Mouse (Mus musculus) left cerebral cortex, postnatal 14 days (tissue): ENCODE results near the gene Pdxp. TPM values are rescaled to one million over a fixed set of nuclear protein-coding genes. Genes with fewer than 3 reads are reported as not detected.

Experiments used
- DNase-seq, 2 experiments: peaks; one replicate each; pipeline ENCODE4 v3.0.0; 2021 to 2022; ENCODE audit warnings: low spot score in 2 of 2, mixed read lengths in 1 of 2
- intact Hi-C: fragments of 180-260 bp; cut with DNase I; formaldehyde crosslinking; loops from one replicate; pipeline ENCODE4 v1.15.1; 2025
- microRNA-seq, 2 experiments: library from miRNA; unstranded; fragments of <30 nt; microRNA quantifications; one replicate each; pipeline ENCODE4 v1.2.0; 2022
- total RNA-seq, 2 experiments: library from RNA; stranded (reverse); gene quantifications; 2 replicates each; pipeline ENCODE4 v1.2.3; 2021

Pdxp gene
- total RNA-seq, 2 experiments from 2014 or later = 167 to 179 TPM

DNA sequence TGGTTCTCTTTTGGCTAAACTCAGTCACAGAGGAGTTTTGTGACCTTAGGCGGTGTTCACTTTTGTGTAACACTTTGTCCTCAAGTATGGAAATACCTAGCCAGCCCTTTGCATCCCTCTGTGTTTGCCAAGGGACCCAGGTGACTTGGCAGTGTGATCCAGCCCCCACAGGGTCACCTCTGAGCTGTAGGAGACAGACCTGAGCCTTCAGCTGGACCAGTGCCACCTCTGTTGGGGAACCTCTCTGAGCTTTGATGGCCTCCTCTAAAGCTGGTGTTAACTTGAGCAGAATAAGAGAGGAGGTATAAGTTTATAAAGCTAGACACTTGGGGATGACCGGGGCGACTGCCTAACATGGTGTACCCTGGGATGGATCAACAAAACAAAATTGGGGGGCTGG, 35.2 kb downstream of the Pdxp start:
- intact Hi-C loops = no loop called here
- no peak for DNase-seq

- intact Hi-C loops = no loop called here
- DNase-seq = no peak
Measured at GRCm38 (mm10) chr15:78955663-78956062, 41.9 kb downstream of the Pdxp start.

- intact Hi-C loops = no loop called here
- DNase-seq = no peak
Measured at GRCm38 (mm10) chr15:78956351-78956750, 42.6 kb downstream of the Pdxp start.

DNA sequence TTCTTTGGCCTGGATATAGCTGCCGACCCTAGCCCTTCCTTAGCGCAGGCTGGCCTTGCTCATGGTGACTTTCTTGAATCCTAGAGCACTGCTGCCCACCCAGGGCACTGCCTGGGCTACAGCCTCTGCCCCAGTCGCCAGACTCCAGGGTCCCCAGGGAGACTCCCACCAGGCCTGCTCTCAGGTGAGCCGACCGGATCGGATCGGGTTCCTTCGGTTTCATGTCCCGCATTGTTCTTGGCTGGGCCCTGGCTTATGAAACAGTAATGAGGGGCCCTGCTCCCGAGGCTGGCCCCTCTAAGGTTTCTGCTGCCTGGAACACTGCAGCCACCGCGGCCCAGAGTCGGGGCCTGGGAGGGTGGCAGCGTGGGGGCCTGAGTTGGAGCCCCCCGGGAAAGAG, 43.3 kb downstream of the Pdxp start:
- DNase-seq = no peak
- intact Hi-C loops = no loop called here

DNA sequence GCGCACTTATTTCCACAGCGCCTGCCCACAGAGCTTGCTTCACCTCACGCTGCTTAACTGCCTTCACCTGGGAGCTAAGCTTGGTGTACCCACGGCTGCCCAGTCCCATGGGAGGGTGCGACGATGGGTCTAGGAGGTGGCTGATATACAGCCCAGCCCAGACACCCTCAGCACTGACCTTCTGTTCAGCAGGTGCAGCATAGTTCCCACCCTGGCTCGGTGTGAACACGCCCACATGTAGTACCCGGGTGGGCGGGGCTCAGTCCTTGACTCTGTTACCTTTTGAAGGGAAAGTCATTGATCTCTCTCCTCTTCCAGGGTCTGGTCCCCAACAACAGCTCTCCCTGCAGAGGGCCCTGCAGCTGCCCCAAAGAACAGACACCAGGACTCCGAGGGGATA, 45.8 kb downstream of the Pdxp start:
- intact Hi-C loops = no loop called here
- DNase-seq = no peak

DNA sequence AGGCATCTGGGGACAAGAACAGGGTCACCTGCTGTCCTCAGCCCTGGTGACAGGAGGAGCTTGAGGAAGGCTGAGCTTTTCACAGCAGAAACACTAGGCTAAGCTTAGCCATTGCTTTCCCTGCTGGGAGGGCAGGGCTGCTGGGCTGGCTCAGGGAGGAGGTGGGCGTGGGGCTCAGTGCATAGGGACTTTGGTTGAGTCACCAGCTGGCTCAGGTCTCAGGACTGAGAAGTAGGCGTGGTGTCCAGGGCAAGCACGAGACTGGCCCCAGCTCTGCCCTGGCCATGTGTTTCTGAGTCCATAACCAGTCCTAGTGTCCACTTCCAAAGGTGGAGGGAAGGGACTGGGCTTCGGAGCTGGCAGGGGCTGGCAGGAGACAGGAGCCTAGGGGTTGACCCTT, 46.4 kb downstream of the Pdxp start:
- no peak for DNase-seq
- intact Hi-C loops = no loop called here

- intact Hi-C loops = no loop called here
- peak; percentile 51 to 81 for DNase-seq
Measured at GRCm38 (mm10) chr15:78962885-78963284, 49.2 kb downstream of the Pdxp start.

Small RNA genes lying within 50 kb of the gene (microRNA-seq; reads per million reads assigned to microRNA genes)
- gene Mir6955 = 3.2 to 3.7 reads per million in 2 experiments

Other genes starting within 250 kb of the Pdxp start
- 100 to 1,000 TPM; 117 to 127 TPM for gene Elfn2, start 195.1 kb upstream of the Pdxp start, total RNA-seq
- 1 to 10 TPM; 5.6 to 6.7 TPM for gene Mfng, start 140.4 kb upstream of the Pdxp start, total RNA-seq
- 1 to 10 TPM; 4.0 to 5.1 TPM for gene Card10, start 110.9 kb upstream of the Pdxp start, total RNA-seq
- gene Cdc42ep1, start 71.3 kb upstream of the Pdxp start, total RNA-seq = 10 to 100 TPM in 1 of 2 experiments, 1 to 10 TPM in 1; 6.5 to 11.0 TPM
- not detected for gene Lgals2, start 58.4 kb upstream of the Pdxp start, total RNA-seq
- gene Gga1, start 36.7 kb upstream of the Pdxp start, total RNA-seq = 10 to 100 TPM; 53.7 to 56.3 TPM
- gene Gm49510, start 14.3 kb upstream of the Pdxp start, total RNA-seq = under 1 TPM in 1 of 2 experiments, not detected in 1; 0.23 TPM
- gene Sh3bp1, start 14.2 kb upstream of the Pdxp start, total RNA-seq = 10 to 100 TPM; 13.4 TPM
- gene Lgals1, start 12.8 kb downstream of the Pdxp start, total RNA-seq = 10 to 100 TPM; 19.2 to 22.6 TPM
- gene Nol12, start 21.0 kb downstream of the Pdxp start, total RNA-seq = 10 to 100 TPM; 35.3 to 39.9 TPM
- gene Triobp, start 33.8 kb downstream of the Pdxp start, total RNA-seq = 10 to 100 TPM; 23.0 to 23.6 TPM
- 10 to 100 TPM; 73.5 to 88.2 TPM for gene H1f0, start 114.5 kb downstream of the Pdxp start, total RNA-seq
- gene Galr3, start 128.0 kb downstream of the Pdxp start, total RNA-seq = under 1 TPM in 1 of 2 experiments, not detected in 1; 0.44 TPM
- 10 to 100 TPM; 17.3 to 18.6 TPM for gene Ankrd54, start 149.0 kb downstream of the Pdxp start, total RNA-seq
- 10 to 100 TPM; 80.6 to 81.3 TPM for gene Eif3l, start 161.3 kb downstream of the Pdxp start, total RNA-seq
- 10 to 100 TPM; 22.1 to 27.8 TPM for gene Micall1, start 195.0 kb downstream of the Pdxp start, total RNA-seq
- 100 to 1,000 TPM; 109 to 114 TPM for gene Polr2f, start 227.1 kb downstream of the Pdxp start, total RNA-seq
- 10 to 100 TPM; 10.8 to 13.3 TPM for gene 1700088E04Rik, start 227.3 kb downstream of the Pdxp start, total RNA-seq